Mouse (Mus musculus): ENCODE results near the gene Med12.

- no peak for TF ChIP-seq POLR2A (IDR thresholded peaks at IDR 0.05; ENCODE audit: insufficient read depth, low read depth, low read length)
- TF ChIP-seq CTCF (IDR thresholded peaks at IDR 0.05) = no peak
- TF ChIP-seq EP300 (IDR thresholded peaks at IDR 0.05; ENCODE audit: insufficient read depth, low read depth, low read length) = no peak
Measured at GRCm38 (mm10) chrX:101299055-101299454, 25.2 kb downstream of the Med12 start, which contains the start of gene Nlgn3.

All from heart, adult 2 months (tissue).